Mouse (Mus musculus) forebrain, embryonic 14.5 days (tissue): ENCODE data around the gene Kars. TPM values are rescaled to one million over a fixed set of nuclear protein-coding genes. Genes with fewer than 3 reads are reported as not detected.

ENCODE experiments used
- ATAC-seq: fragments of 200-750 bp; cut with Nextera tagmentation; 2 replicates; pipeline ENCODE4 v1.8.0; 2017; ENCODE audit warnings: mild to moderate bottlenecking, moderate library complexity
- DNase-seq: peaks from one replicate; pipeline ENCODE4 v3.0.0-alpha.2; 2015; ENCODE audit warnings: low spot score
- H3K27ac ChIP-seq: fragments of 300-500 bp; sonication (generic); 2 replicates; pipeline ENCODE4 v1.5.1; 2014; ENCODE audit warnings: low read depth, mild to moderate bottlenecking, control low read depth, low read length, moderate library complexity
- H3K27me3 ChIP-seq: fragments of 300-500 bp; sonication (generic); replicated peaks from 2 replicates; pipeline ENCODE4 v1.6.1; 2014; ENCODE audit warnings: low read length, control low read depth, mixed read lengths; ENCODE audit not compliant: control insufficient read depth, insufficient read depth
- H3K36me3 ChIP-seq: fragments of 300-500 bp; sonication (generic); 2 replicates; pipeline ENCODE4 v1.6.1; 2014; ENCODE audit warnings: low read length, control low read depth; ENCODE audit not compliant: control insufficient read depth, insufficient read depth
- H3K4me1 ChIP-seq: fragments of 300-500 bp; sonication (generic); 2 replicates; pipeline ENCODE4 v1.6.1; 2014; ENCODE audit warnings: antibody characterized with exemption, low read length, control low read depth; ENCODE audit not compliant: control insufficient read depth, insufficient read depth
- H3K4me2 ChIP-seq: fragments of 300-500 bp; sonication (generic); 2 replicates; pipeline ENCODE4 v1.6.1; 2014; ENCODE audit warnings: mild to moderate bottlenecking, control low read depth, low read length
- H3K4me3 ChIP-seq: fragments of 300-500 bp; sonication (generic); 2 replicates; pipeline ENCODE4 v1.5.1; 2014; ENCODE audit warnings: low read depth, low read length, control low read depth
- H3K9ac ChIP-seq: fragments of 300-500 bp; sonication (generic); 2 replicates; pipeline ENCODE4 v1.6.1; 2014; ENCODE audit warnings: mild to moderate bottlenecking, low read length, control low read depth, moderate library complexity
- H3K9me3 ChIP-seq: fragments of 300-500 bp; sonication (generic); replicated peaks from 2 replicates; pipeline ENCODE4 v1.6.1; 2016; ENCODE audit warnings: low read length, control low read depth, mixed read lengths; ENCODE audit not compliant: control insufficient read depth
- WGBS: fragments of 180-500 bp; shearing (Covaris S2); extraction: QIAGEN DNeasy Blood & Tissue Kit; methylation state at CpG from one replicate; pipeline ENCODE4 v1.1.7; 2014; 5-methylcytosine and 5-hydroxymethylcytosine counted together
- polyA plus RNA-seq: library from polyadenylated mRNA; unstranded; fragments of >200 nt; fragmentation: Nextera tagmentation; extraction: Ambion mirVana; gene quantifications from 2 replicates; pipeline ENCODE4 v1.2.1, GENCODE M21; 2014

Kars gene
- polyA plus RNA-seq, 1 experiment from 2014 or later, result 194 TPM

DNA sequence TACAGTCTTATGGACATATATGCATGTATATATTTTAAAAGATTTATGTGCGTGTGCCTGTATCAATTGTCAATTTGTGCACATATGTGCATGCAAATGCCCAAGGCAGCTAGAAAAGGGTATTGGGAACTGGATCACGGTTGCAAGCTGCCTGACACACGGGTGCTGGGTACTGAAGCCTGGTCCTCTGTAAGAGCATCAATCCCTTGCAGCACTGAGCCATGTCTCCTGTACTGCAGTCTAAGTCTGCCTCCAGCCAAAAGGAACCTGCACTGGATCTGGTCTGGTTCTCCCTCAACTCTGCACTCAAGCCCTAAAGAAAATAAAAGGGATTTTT, 18.5 kb downstream of the Kars start:
- H3K4me1 ChIP-seq, result peaks cover 5% of the 10 kb centered on the region
- ATAC-seq, result no peak
- H3K4me3 ChIP-seq, result no peak overlapping the region
- no peaks in the 10 kb centered on the region for H3K27me3 ChIP-seq
- peaks cover 61% of the 10 kb centered on the region for H3K36me3 ChIP-seq
- no peak for DNase-seq
- peak overlapping the region; percentile 77; the same call in 1 of the 2 replicates for H3K4me2 ChIP-seq
- H3K27ac ChIP-seq, result no peak overlapping the region
- no peaks in the 10 kb centered on the region for H3K9me3 ChIP-seq
- no peak overlapping the region for H3K9ac ChIP-seq
- 74% methylated on average over 3 of the region's 3 CpGs for WGBS

DNA sequence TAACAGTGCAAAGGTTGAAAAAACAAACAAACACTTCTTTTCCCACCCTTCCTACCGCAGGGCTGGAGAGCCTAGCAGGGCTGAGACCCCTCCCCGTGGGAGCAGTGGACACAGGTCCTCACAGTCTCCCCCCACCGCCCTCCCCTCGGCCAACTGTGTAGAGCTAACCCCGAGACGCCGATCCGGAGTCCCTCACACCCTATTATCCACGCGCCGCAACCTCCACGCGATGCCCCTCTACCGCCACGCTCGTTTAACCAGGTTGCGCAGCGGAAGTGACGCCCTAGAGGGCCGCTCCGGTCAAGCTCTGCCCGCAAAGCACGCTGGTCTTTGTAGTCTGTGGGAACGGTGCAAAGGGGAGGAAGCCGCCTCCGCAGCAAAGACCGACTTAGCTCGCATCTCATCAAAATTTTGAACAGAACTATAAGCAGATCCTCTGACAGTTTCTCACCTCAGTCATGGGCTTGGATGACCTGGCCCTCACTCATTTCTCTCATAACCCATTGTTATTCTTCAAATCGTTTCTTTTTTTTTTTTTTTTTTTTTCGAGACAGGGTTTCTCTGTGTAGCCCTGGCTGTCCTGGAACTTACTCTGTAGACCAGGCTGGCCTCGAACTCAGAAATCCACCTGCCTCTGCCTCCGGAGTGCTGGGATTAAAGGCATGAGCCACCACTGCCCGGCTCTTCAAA, 19.0 kb downstream of the Kars start, which contains the start of gene Adat1:
TSS of gene Adat1 (minus strand) at position 290 of the 690 bp plus-strand sequence.
- WGBS, result 6% methylated on average over 33 of the region's 33 CpGs
- peak; percentile 97 for ATAC-seq
- peak; percentile 96 for DNase-seq
- peak within 1 kb of the TSS; percentile 69 for H3K9ac ChIP-seq
- H3K4me2 ChIP-seq, result peak within 1 kb of the TSS; percentile 77
- H3K27me3 ChIP-seq, result no peaks in the 10 kb centered on the region
- no peak within 1 kb of the TSS for H3K27ac ChIP-seq
- H3K4me1 ChIP-seq, result peaks cover 5% of the 10 kb centered on the region
- H3K9me3 ChIP-seq, result no peaks in the 10 kb centered on the region
- peak within 1 kb of the TSS; percentile 58 for H3K4me3 ChIP-seq
- peaks cover 59% of the 10 kb centered on the region for H3K36me3 ChIP-seq

DNA sequence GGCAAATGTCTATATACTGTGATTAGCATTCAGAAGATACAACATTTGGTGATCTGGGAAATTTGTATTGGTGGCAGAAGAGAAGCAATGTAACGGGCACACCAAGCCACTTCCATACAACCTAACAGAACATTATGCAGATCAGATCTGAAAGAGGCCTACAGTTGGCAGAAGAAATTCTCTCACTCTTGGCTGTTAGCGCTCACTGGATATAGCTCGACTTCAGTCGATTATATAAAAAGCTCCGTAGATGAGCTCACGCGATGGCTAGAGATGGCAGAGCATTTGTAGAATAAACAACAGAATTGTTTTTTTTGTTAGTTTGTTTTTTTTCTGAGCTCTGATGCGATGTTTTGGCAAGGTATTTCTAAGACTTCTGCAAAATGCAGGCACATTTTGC, 19.8 kb downstream of the Kars start:
- Histone ChIP-seq H3K4me1 (peaks cover 5% of the 10 kb centered on the region), H3K9me3 (no peaks in the 10 kb centered on the region), H3K4me3 (peak overlapping the region; percentile 58), H3K9ac (peak overlapping the region; percentile 69), H3K36me3 (peaks cover 56% of the 10 kb centered on the region), H3K4me2 (peak overlapping the region; percentile 77), H3K27me3 (no peaks in the 10 kb centered on the region), H3K27ac (no peak overlapping the region)
- DNase-seq (no peak), ATAC-seq (no peak)
- 56% methylated on average over 8 of the region's 8 CpGs for WGBS

DNA sequence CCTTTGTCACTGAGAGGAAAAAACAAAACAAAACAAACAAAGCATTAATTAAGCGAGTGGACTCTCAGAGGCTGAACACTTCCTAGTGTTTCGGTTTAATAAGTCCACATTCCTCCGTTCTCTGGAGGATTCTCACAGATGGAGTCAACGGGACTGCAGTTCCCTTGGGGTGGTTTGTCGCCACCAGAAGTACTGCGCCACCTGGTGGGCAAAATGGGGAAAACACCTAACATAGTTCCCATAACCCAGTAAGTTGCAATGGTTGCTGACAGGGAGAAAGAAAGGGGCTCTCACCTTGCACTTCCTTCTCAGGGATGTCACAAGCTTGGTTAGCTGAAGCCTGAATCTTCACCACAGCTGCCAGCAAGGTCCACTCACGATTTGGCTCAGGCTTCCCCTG, 21.2 kb downstream of the Kars start:
- DNase-seq (peak; percentile 86), ATAC-seq (0 out of 2 replicates have a peak, but pooled peaks have one; percentile 35)
- Histone ChIP-seq H3K27me3 (no peaks in the 10 kb centered on the region), H3K4me1 (peaks cover 5% of the 10 kb centered on the region), H3K9me3 (no peaks in the 10 kb centered on the region), H3K9ac (no peak overlapping the region), H3K27ac (no peak overlapping the region), H3K36me3 (peaks cover 51% of the 10 kb centered on the region), H3K4me3 (no peak overlapping the region), H3K4me2 (no peak overlapping the region)
- WGBS, result 14% methylated on average over 7 of the region's 7 CpGs

DNA sequence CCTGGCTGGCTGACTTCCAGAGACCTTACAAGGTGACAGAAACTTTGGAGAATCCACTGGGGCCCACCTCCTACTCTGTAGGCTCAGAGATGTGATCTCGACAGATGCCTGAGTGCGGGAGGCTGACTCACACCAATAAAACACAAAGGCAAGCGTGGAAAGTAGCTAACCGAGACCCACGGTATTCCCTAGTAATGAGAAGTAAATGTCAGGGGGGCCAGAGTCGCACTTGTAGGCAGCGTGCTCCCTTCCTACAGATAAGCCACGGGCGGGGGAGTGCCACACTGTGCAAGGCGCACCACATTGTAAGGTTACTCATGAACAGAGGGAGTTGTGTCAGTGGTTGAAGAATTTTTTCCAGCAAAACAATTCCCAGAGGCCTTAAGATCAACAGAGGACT, 26.6 kb downstream of the Kars start:
- no peak for DNase-seq
- no peak overlapping the region for H3K4me2 ChIP-seq
- ATAC-seq, result no peak
- H3K9ac ChIP-seq, result no peak overlapping the region
- H3K27me3 ChIP-seq, result no peaks in the 10 kb centered on the region
- no peaks in the 10 kb centered on the region for H3K4me1 ChIP-seq
- H3K4me3 ChIP-seq, result no peak overlapping the region
- peaks cover 50% of the 10 kb centered on the region; the same call in 1 of the 2 replicates for H3K36me3 ChIP-seq
- 92% methylated on average over 10 of the region's 10 CpGs for WGBS
- H3K9me3 ChIP-seq, result no peaks in the 10 kb centered on the region
- no peak overlapping the region for H3K27ac ChIP-seq

DNA sequence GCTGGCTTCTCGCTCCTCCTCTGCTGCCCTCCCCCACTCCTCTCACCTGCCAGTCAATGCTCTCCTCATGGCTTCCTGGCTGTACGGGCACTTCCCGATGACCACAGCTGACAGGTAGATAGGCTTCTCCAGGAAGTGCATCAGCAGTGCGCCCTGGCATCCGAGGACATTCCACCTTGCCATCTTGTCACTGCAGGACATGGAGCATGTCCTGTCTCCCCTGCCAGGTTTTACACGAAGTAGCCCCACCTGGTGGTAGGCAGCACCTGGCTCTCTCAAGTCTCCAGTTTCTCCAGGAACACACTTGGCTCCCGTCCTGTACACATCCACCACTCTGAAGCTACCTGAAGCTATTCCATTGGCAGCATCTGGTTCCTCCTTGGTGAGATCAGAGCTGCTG, 29.0 kb downstream of the Kars start:
- ATAC-seq, result no peak
- no peak overlapping the region for H3K27ac ChIP-seq
- no peak overlapping the region for H3K9ac ChIP-seq
- H3K36me3 ChIP-seq, result peaks cover 47% of the 10 kb centered on the region; the same call in 1 of the 2 replicates
- H3K4me2 ChIP-seq, result no peak overlapping the region
- DNase-seq, result no peak
- no peaks in the 10 kb centered on the region for H3K9me3 ChIP-seq
- WGBS, result 81% methylated on average over 7 of the region's 7 CpGs
- H3K4me3 ChIP-seq, result no peak overlapping the region
- no peaks in the 10 kb centered on the region for H3K27me3 ChIP-seq
- H3K4me1 ChIP-seq, result no peaks in the 10 kb centered on the region

DNA sequence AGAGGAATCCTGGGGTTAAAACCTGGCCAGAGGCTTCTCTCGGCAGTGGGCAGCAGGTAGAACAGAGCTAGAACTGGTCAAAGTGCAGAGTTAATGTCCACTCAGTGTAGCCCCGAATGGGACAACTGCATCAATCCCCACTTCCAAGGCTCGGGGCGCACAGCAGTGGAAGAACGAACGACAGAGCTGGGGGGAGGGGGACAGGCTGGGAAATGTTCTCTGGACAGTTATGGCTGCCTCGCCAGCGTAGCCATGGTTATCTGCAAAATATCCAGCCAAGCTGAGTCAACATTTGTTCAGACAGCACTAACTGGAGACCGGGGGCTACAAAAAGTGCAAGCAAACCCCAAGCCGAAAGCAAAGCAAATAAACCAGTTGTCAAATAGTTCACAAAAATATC, 33.0 kb downstream of the Kars start:
- Histone ChIP-seq H3K4me2 (no peak overlapping the region), H3K4me1 (no peaks in the 10 kb centered on the region), H3K4me3 (no peak overlapping the region), H3K27me3 (no peaks in the 10 kb centered on the region), H3K9ac (no peak overlapping the region), H3K27ac (no peak overlapping the region), H3K36me3 (peaks cover 35% of the 10 kb centered on the region), H3K9me3 (no peaks in the 10 kb centered on the region)
- WGBS, result 83% methylated on average over 10 of the region's 10 CpGs
- ATAC-seq (no peak), DNase-seq (no peak)

DNA sequence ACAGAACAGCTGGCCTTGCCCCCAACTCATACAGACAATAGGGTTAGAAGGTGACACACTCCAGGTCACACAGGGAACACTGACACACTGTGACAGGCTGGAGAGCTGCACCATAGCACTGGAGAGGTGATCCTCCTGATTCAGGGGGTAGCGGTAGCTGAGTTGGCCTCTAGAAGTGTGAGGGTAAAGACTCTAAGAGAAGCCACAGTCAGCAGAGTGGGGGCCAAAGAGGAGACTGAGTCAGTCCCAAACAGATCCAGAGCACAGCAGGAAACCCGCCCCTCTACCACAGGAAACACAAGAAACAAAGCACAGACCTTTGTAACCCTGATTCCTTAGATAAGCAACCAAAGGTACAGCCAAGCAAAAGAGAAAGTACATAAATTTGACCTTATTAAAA, 34.8 kb downstream of the Kars start:
- peaks cover 31% of the 10 kb centered on the region for H3K36me3 ChIP-seq
- 95% methylated on average over 2 of the region's 2 CpGs for WGBS

DNA sequence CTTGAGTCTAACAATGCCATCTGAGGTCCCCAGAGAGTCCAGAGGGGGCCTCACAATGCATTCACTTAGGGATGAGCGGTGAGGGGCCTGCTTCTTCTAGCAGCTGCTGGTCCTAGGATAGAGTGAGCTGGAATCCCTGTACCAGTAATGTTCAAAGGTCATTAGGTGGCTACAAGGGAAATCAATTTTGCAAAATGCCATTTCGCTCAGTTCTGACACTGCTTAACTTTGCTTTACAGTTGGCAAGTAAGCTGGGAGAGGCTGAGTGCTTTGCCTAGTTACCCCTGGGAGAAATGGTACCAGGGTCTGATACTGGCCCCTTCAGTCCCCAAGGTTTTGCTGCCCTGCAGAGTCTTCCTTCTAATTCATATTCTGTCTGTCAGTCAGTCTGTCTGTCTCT, 35.4 kb downstream of the Kars start:
- ATAC-seq (no peak), DNase-seq (no peak)
- WGBS, result 93% methylated on average over 2 of the region's 2 CpGs
- Histone ChIP-seq H3K27ac (no peak overlapping the region), H3K9me3 (no peaks in the 10 kb centered on the region), H3K36me3 (peaks cover 31% of the 10 kb centered on the region), H3K27me3 (no peaks in the 10 kb centered on the region), H3K4me1 (no peaks in the 10 kb centered on the region), H3K9ac (no peak overlapping the region), H3K4me2 (no peak overlapping the region), H3K4me3 (no peak overlapping the region)

More for the DNA sequence above, 34.8 kb downstream of the Kars start:
- no peak for ATAC-seq
- H3K9me3 ChIP-seq, result no peaks in the 10 kb centered on the region
- H3K27ac ChIP-seq, result no peak overlapping the region
- H3K9ac ChIP-seq, result no peak overlapping the region
- no peaks in the 10 kb centered on the region for H3K27me3 ChIP-seq
- DNase-seq, result no peak
- H3K4me2 ChIP-seq, result no peak overlapping the region
- H3K4me1 ChIP-seq, result no peaks in the 10 kb centered on the region
- no peak overlapping the region for H3K4me3 ChIP-seq
